Comparison of ENCODE assay signal across 3 mouse cellular contexts in genomic region chr2:72141732-72142131, GRCm38 (mm10).
DNase-seq lines count a peak whose midpoint lies in the region; TF ChIP-seq lines count a peak whose summit lies in the region.
"Not testable (repeated sequence)": the region's sequence is repeated elsewhere in the genome, so short reads cannot be mapped to it uniquely, and the experiment has no call there.

No protein-coding gene starts in this region.

- H3K79me2 ChIP-seq in CH12.LX (replicated peaks; ENCODE audit: control insufficient read depth, extremely low read depth, insufficient read depth, poor library complexity, severe bottlenecking), result not testable (repeated sequence)

- not testable (repeated sequence) for H3K9ac ChIP-seq in CH12.LX (ENCODE audit: insufficient read depth, low read depth); ES-E14 (ENCODE audit: insufficient read depth, low read depth, low read length, poor library complexity, severe bottlenecking)

- H3K4me2 ChIP-seq in CH12.LX (ENCODE audit: insufficient read depth, low read depth, poor library complexity, severe bottlenecking), result not testable (repeated sequence)

- in situ Hi-C loops in CH12.LX (cut with MboI; ENCODE audit: low pct_ligation_motif_present, low pct_unique_long_range_greater_than_20kb, low sequenced_read_pairs), result loop anchor here (10.0 kb wide), 1 partner anchor 47 kb away; no protein-coding TSS in a partner anchor
- in situ Hi-C loops in ES-E14 (cut with MboI; ENCODE audit: low sequenced_read_pairs in 2 of 2, unreplicated experiment in 2 of 2), result not testable (repeated sequence)

- H3K27ac ChIP-seq in CH12.LX (ENCODE audit: insufficient read depth, low read depth); ES-E14 (ENCODE audit: insufficient read depth, low read depth, low read length, poor library complexity, severe bottlenecking): not testable (repeated sequence)

- not testable (repeated sequence) for DNase-seq in CH12.LX (ENCODE audit: extremely low read depth); ES-E14 (ENCODE audit: low read depth, low spot score)
- peak; percentile 72 for DNase-seq in heart, adult 11 months

- not testable (repeated sequence) for H3K36me3 ChIP-seq in CH12.LX (replicated peaks in 1 of 2; ENCODE audit: control insufficient read depth in 1 of 2, insufficient read depth in 1 of 2, low read length in 1 of 2); ES-E14 (ENCODE audit: control insufficient read depth, insufficient read depth, low read length, poor library complexity, severe bottlenecking)

- not testable (repeated sequence) for H3K9me3 ChIP-seq in CH12.LX (replicated peaks; ENCODE audit: low read length); ES-E14 (ENCODE audit: control insufficient read depth, insufficient read depth, low read depth, low read length)

- dilution Hi-C loops in CH12.LX (cut with MboI; ENCODE audit: extremely low pct_ligation_motif_present, extremely low pct_unique_long_range_greater_than_20kb, low sequenced_read_pairs), result not testable (repeated sequence)

- TF ChIP-seq EP300 in CH12.LX (IDR thresholded peaks at IDR 0.05; ENCODE audit: low read length), result not testable (repeated sequence)

- TF ChIP-seq RAD21 in CH12.LX (IDR thresholded peaks at IDR 0.05; ENCODE audit: low read depth, low read length), result not testable (repeated sequence)

- not testable (repeated sequence) for TF ChIP-seq CTCF in CH12.LX (conservative IDR thresholded peaks at IDR 0.05 in 1 of 2, IDR thresholded peaks at IDR 0.05 in 1 of 2; ENCODE audit: low read depth in 2 of 2, low read length in 2 of 2)

- TF ChIP-seq POLR2A in CH12.LX (IDR thresholded peaks at IDR 0.05; ENCODE audit: low read depth, low read length), result not testable (repeated sequence)

- H3K4me3 ChIP-seq in CH12.LX (replicated peaks in 1 of 3; ENCODE audit: low read depth in 2 of 3, low read length in 2 of 3, poor library complexity in 1 of 3); ES-E14 (ENCODE audit: insufficient read depth in 1 of 2, low read depth in 1 of 2, low read length in 2 of 2, poor library complexity in 1 of 2, severe bottlenecking in 1 of 2): not testable (repeated sequence)

- H3K27me3 ChIP-seq in CH12.LX (replicated peaks), result not testable (repeated sequence)

- H3K4me1 ChIP-seq in CH12.LX (ENCODE audit: control insufficient read depth in 1 of 2, insufficient read depth in 2 of 2), result peaks cover 8 to 30% of the 10 kb centered on the region in 2 experiments; a peak in 3 of 4 replicates
- not testable (repeated sequence) for H3K4me1 ChIP-seq in ES-E14 (ENCODE audit: control insufficient read depth in 2 of 2, insufficient read depth in 2 of 2, low read length in 2 of 2, poor library complexity in 1 of 2)

TF ChIP-seq in CH12.LX, 34 proteins besides CTCF, POLR2A, EP300 and RAD21:
- peak; percentile 47 for TF ChIP-seq ZNF384 (IDR thresholded peaks at IDR 0.05; ENCODE audit: low read depth, low read length)
TF ChIP-seq in CH12.LX: peak in this region for 1; not testable (repeated sequence) for 33.

TF ChIP-seq in ES-E14, 5 proteins besides CTCF, POLR2A, EP300 and RAD21:
- peak; percentile 63; the same call in 1 of the 2 replicates for TF ChIP-seq ZNF384 (IDR thresholded peaks at IDR 0.05; ENCODE audit: low read depth, low read length)
